Mouse (Mus musculus) small intestine, adult 2 months (tissue): ENCODE measurements around the gene 9930022D16Rik.

Experiments
- CTCF ChIP-seq: fragments of 200-500 bp; IDR thresholded peaks from 2 replicates; pipeline ENCODE4 v1.5.1; 2012; ENCODE audit warnings: low read depth, mild to moderate bottlenecking, control low read depth, inconsistent platforms, low read length, moderate library complexity, mixed read lengths; ENCODE audit not compliant: insufficient replicate concordance, insufficient read length; ENCODE audit errors: extremely low read depth
- POLR2A ChIP-seq: fragments of 200-500 bp; IDR thresholded peaks from 2 replicates; pipeline ENCODE4 v1.6.1; 2012; ENCODE audit warnings: low read depth, mild to moderate bottlenecking, control low read depth, inconsistent platforms, low read length, moderate library complexity

GRCm38 (mm10) chr11:109365818-109366217 is 47.9 kb upstream of the 9930022D16Rik start:
- no peak for TF ChIP-seq CTCF
- no peak for TF ChIP-seq POLR2A
